Mouse (Mus musculus) CH12.LX (cell line): ENCODE data around the gene Musk. TPM values are rescaled to one million over a fixed set of nuclear protein-coding genes. Genes with fewer than 3 reads are reported as not detected.

Experiments
- polyA plus RNA-seq: library from polyadenylated mRNA; unstranded; fragments of >175 nt; gene quantifications from 2 replicates; pipeline ENCODE4 v1.2.1, GENCODE M21; 2012; ENCODE audit warnings: low read depth; ENCODE audit not compliant: insufficient read length
- total RNA-seq, 2 experiments: library from RNA; depleted of rRNA; stranded (reverse); fragments of 300-350 nt in 1 of 2; fragments of >200 nt in 1 of 2; gene quantifications; 2 replicates each; pipeline ENCODE4 v1.2.3; 2012 to 2014

Musk gene
- total and polyA plus RNA-seq, 3 experiments = not detected

Other genes starting within 250 kb of the Musk start
- gene Svep1, start 79.1 kb upstream of the Musk start, total RNA-seq (2012; rRNA removed) = not detected in 2 replicates
- gene Svep1, start 79.1 kb upstream of the Musk start, total RNA-seq (2014; rRNA removed) = not detected in 2 replicates
- not detected in 2 replicates for gene Svep1, start 79.1 kb upstream of the Musk start, polyA plus RNA-seq